Mouse (Mus musculus): Measurements from ENCODE around the gene H2-M10.6.

- no peak for TF ChIP-seq GATA1 (IDR thresholded peaks at IDR 0.05; ENCODE audit: borderline replicate concordance, low read length)
- no peak for TF ChIP-seq FLI1 (IDR thresholded peaks at IDR 0.05; ENCODE audit: low read length)
Measured at GRCm38 (mm10) chr17:36843696-36844095, 31.7 kb downstream of the H2-M10.6 start.

All from megakaryocyte, embryonic 14.5 days (primary cell).